Mouse (Mus musculus): ENCODE data around the gene Defb29. TPM values are rescaled to one million over a fixed set of nuclear protein-coding genes. Genes with fewer than 3 reads are reported as not detected.

The Defb29 gene
- polyA plus RNA-seq, 1 experiment from 2014 or later: not detected

- Histone ChIP-seq H3K4me3 (ENCODE audit: low read depth, low read length) (no peak overlapping the region), H3K4me2 (ENCODE audit: low read depth, severe bottlenecking) (no peak overlapping the region), H3K27ac (replicated peaks; ENCODE audit: low read depth, low read length) (no peak overlapping the region), H3K9me3 (ENCODE audit: control insufficient read depth, low read length) (no peaks in the 10 kb centered on the region), H3K27me3 (ENCODE audit: control insufficient read depth, insufficient read depth, low read length) (no peaks in the 10 kb centered on the region), H3K4me1 (ENCODE audit: control insufficient read depth, insufficient read depth, low read length) (no peaks in the 10 kb centered on the region), H3K36me3 (ENCODE audit: control insufficient read depth, insufficient read depth, low read length) (no peaks in the 10 kb centered on the region), H3K9ac (ENCODE audit: low read length) (no peak overlapping the region)
- DNase-seq (ENCODE audit: low spot score): no peak
- no peak for ATAC-seq (ENCODE audit: insufficient number of reproducible peaks, low FRiP score, low TSS enrichment, low read depth)
- whole genome bisulfite sequencing: 86% methylated on average over 9 of the region's 9 CpGs
Measured at GRCm38 (mm10) chr2:152541979-152542378, 2.1 kb upstream of the Defb29 start.

GRCm38 (mm10) chr2:152517981-152518380, 21.9 kb downstream of the Defb29 start, which contains the start of gene Defb28:
TSS of gene Defb28 (plus strand) at chr2:152518255.
- Histone ChIP-seq H3K27me3 (ENCODE audit: control insufficient read depth, insufficient read depth, low read length) (no peaks in the 10 kb centered on the region), H3K4me1 (ENCODE audit: control insufficient read depth, insufficient read depth, low read length) (no peaks in the 10 kb centered on the region), H3K27ac (replicated peaks; ENCODE audit: low read depth, low read length) (no peak within 1 kb of the TSS), H3K4me2 (ENCODE audit: low read depth, severe bottlenecking) (no peak within 1 kb of the TSS), H3K36me3 (ENCODE audit: control insufficient read depth, insufficient read depth, low read length) (no peaks in the 10 kb centered on the region), H3K4me3 (ENCODE audit: low read depth, low read length) (no peak within 1 kb of the TSS), H3K9ac (ENCODE audit: low read length) (no peak within 1 kb of the TSS), H3K9me3 (ENCODE audit: control insufficient read depth, low read length) (no peaks in the 10 kb centered on the region)
- ATAC-seq (ENCODE audit: insufficient number of reproducible peaks, low FRiP score, low TSS enrichment, low read depth): no peak
- whole genome bisulfite sequencing: 78% methylated on average over 4 of the region's 4 CpGs
- DNase-seq (ENCODE audit: low spot score): no peak

GRCm38 (mm10) chr2:152516084-152516483, 23.8 kb downstream of the Defb29 start:
- no peak for DNase-seq (ENCODE audit: low spot score)
- Histone ChIP-seq H3K4me1 (ENCODE audit: control insufficient read depth, insufficient read depth, low read length) (no peaks in the 10 kb centered on the region), H3K9ac (ENCODE audit: low read length) (no peak overlapping the region), H3K9me3 (ENCODE audit: control insufficient read depth, low read length) (no peaks in the 10 kb centered on the region), H3K4me3 (ENCODE audit: low read depth, low read length) (no peak overlapping the region), H3K27ac (replicated peaks; ENCODE audit: low read depth, low read length) (no peak overlapping the region), H3K36me3 (ENCODE audit: control insufficient read depth, insufficient read depth, low read length) (no peaks in the 10 kb centered on the region), H3K4me2 (ENCODE audit: low read depth, severe bottlenecking) (no peak overlapping the region), H3K27me3 (ENCODE audit: control insufficient read depth, insufficient read depth, low read length) (no peaks in the 10 kb centered on the region)
- ATAC-seq (ENCODE audit: insufficient number of reproducible peaks, low FRiP score, low TSS enrichment, low read depth): no peak
- WGBS: 83% methylated on average over 4 of the region's 4 CpGs

GRCm38 (mm10) chr2:152511592-152511991, 28.3 kb downstream of the Defb29 start, which contains the start of gene Defb26:
TSS of gene Defb26 (minus strand) at chr2:152511692.
- Histone ChIP-seq H3K9me3 (ENCODE audit: control insufficient read depth, low read length) (no peaks in the 10 kb centered on the region), H3K36me3 (ENCODE audit: control insufficient read depth, insufficient read depth, low read length) (no peaks in the 10 kb centered on the region), H3K4me1 (ENCODE audit: control insufficient read depth, insufficient read depth, low read length) (no peaks in the 10 kb centered on the region), H3K9ac (ENCODE audit: low read length) (no peak within 1 kb of the TSS), H3K27me3 (ENCODE audit: control insufficient read depth, insufficient read depth, low read length) (no peaks in the 10 kb centered on the region), H3K4me2 (ENCODE audit: low read depth, severe bottlenecking) (no peak within 1 kb of the TSS), H3K27ac (replicated peaks; ENCODE audit: low read depth, low read length) (no peak within 1 kb of the TSS), H3K4me3 (ENCODE audit: low read depth, low read length) (no peak within 1 kb of the TSS)
- 91% methylated on average over 1 of the region's 1 CpGs for WGBS
- no peak for DNase-seq (ENCODE audit: low spot score)
- no peak for ATAC-seq (ENCODE audit: insufficient number of reproducible peaks, low FRiP score, low TSS enrichment, low read depth)

GRCm38 (mm10) chr2:152503950-152504349, 35.9 kb downstream of the Defb29 start:
- Histone ChIP-seq H3K36me3 (ENCODE audit: control insufficient read depth, insufficient read depth, low read length) (no peaks in the 10 kb centered on the region), H3K4me3 (ENCODE audit: low read depth, low read length) (no peak overlapping the region), H3K9me3 (ENCODE audit: control insufficient read depth, low read length) (no peaks in the 10 kb centered on the region), H3K4me1 (ENCODE audit: control insufficient read depth, insufficient read depth, low read length) (no peaks in the 10 kb centered on the region), H3K27me3 (ENCODE audit: control insufficient read depth, insufficient read depth, low read length) (no peaks in the 10 kb centered on the region), H3K9ac (ENCODE audit: low read length) (no peak overlapping the region), H3K27ac (replicated peaks; ENCODE audit: low read depth, low read length) (no peak overlapping the region), H3K4me2 (ENCODE audit: low read depth, severe bottlenecking) (no peak overlapping the region)
- WGBS: 78% methylated on average over 2 of the region's 2 CpGs
- DNase-seq (ENCODE audit: low spot score): no peak
- ATAC-seq (ENCODE audit: insufficient number of reproducible peaks, low FRiP score, low TSS enrichment, low read depth): no peak

- no peaks in the 10 kb centered on the region for H3K9me3 ChIP-seq (ENCODE audit: control insufficient read depth, low read length)
- ATAC-seq (ENCODE audit: insufficient number of reproducible peaks, low FRiP score, low TSS enrichment, low read depth) (no peak), DNase-seq (ENCODE audit: low spot score) (no peak)
- WGBS: 78% methylated on average over 6 of the region's 6 CpGs
- H3K4me2 ChIP-seq (ENCODE audit: low read depth, severe bottlenecking): no peak overlapping the region
- H3K27me3 ChIP-seq (ENCODE audit: control insufficient read depth, insufficient read depth, low read length): no peaks in the 10 kb centered on the region
- H3K4me3 ChIP-seq (ENCODE audit: low read depth, low read length): no peak overlapping the region
- no peaks in the 10 kb centered on the region for H3K36me3 ChIP-seq (ENCODE audit: control insufficient read depth, insufficient read depth, low read length)
- no peak overlapping the region for H3K27ac ChIP-seq (replicated peaks; ENCODE audit: low read depth, low read length)
- no peak overlapping the region for H3K9ac ChIP-seq (ENCODE audit: low read length)
- no peaks in the 10 kb centered on the region for H3K4me1 ChIP-seq (ENCODE audit: control insufficient read depth, insufficient read depth, low read length)
Measured at GRCm38 (mm10) chr2:152500863-152501229, 39.1 kb downstream of the Defb29 start.

GRCm38 (mm10) chr2:152500204-152500862, 39.6 kb downstream of the Defb29 start:
- Histone ChIP-seq H3K4me1 (ENCODE audit: control insufficient read depth, insufficient read depth, low read length) (no peaks in the 10 kb centered on the region), H3K9ac (ENCODE audit: low read length) (no peak overlapping the region), H3K27me3 (ENCODE audit: control insufficient read depth, insufficient read depth, low read length) (no peaks in the 10 kb centered on the region), H3K27ac (replicated peaks; ENCODE audit: low read depth, low read length) (no peak overlapping the region), H3K9me3 (ENCODE audit: control insufficient read depth, low read length) (no peaks in the 10 kb centered on the region), H3K4me2 (ENCODE audit: low read depth, severe bottlenecking) (no peak overlapping the region), H3K4me3 (ENCODE audit: low read depth, low read length) (no peak overlapping the region), H3K36me3 (ENCODE audit: control insufficient read depth, insufficient read depth, low read length) (no peaks in the 10 kb centered on the region)
- no peak for DNase-seq (ENCODE audit: low spot score)
- 74% methylated on average over 7 of the region's 7 CpGs for WGBS
- ATAC-seq (ENCODE audit: insufficient number of reproducible peaks, low FRiP score, low TSS enrichment, low read depth): no peak

- no peak for ATAC-seq (ENCODE audit: insufficient number of reproducible peaks, low FRiP score, low TSS enrichment, low read depth)
- Histone ChIP-seq H3K9me3 (ENCODE audit: control insufficient read depth, low read length) (no peaks in the 10 kb centered on the region), H3K9ac (ENCODE audit: low read length) (no peak overlapping the region), H3K4me2 (ENCODE audit: low read depth, severe bottlenecking) (no peak overlapping the region), H3K36me3 (ENCODE audit: control insufficient read depth, insufficient read depth, low read length) (no peaks in the 10 kb centered on the region), H3K27me3 (ENCODE audit: control insufficient read depth, insufficient read depth, low read length) (no peaks in the 10 kb centered on the region), H3K4me3 (ENCODE audit: low read depth, low read length) (no peak overlapping the region), H3K27ac (replicated peaks; ENCODE audit: low read depth, low read length) (no peak overlapping the region), H3K4me1 (ENCODE audit: control insufficient read depth, insufficient read depth, low read length) (no peaks in the 10 kb centered on the region)
- no peak for DNase-seq (ENCODE audit: low spot score)
- 73% methylated on average over 6 of the region's 6 CpGs for WGBS
Measured at GRCm38 (mm10) chr2:152498020-152498419, 41.9 kb downstream of the Defb29 start.

DNA sequence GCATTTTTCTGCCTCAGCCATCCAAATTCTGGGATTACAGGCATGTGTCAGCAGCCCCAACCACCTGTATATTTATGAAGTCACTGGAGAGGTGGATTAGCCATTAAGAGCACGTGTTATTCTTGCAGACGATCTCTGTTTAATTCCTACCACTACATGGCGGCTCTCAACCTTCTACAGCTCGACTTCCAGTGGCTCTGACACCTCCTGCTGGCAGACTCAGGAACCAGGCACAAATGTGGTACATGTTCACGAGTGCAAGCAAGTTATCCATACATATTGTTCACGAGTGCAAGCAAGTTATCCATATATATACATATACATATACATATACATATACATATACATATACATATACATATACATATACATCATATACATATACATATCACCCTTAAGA, 46.7 kb downstream of the Defb29 start:
- no peak overlapping the region for H3K4me2 ChIP-seq (ENCODE audit: low read depth, severe bottlenecking)
- H3K4me1 ChIP-seq (ENCODE audit: control insufficient read depth, insufficient read depth, low read length): no peaks in the 10 kb centered on the region
- H3K9ac ChIP-seq (ENCODE audit: low read length): no peak overlapping the region
- WGBS: 72% methylated on average over 6 of the region's 6 CpGs
- no peak for ATAC-seq (ENCODE audit: insufficient number of reproducible peaks, low FRiP score, low TSS enrichment, low read depth)
- H3K4me3 ChIP-seq (ENCODE audit: low read depth, low read length): no peak overlapping the region
- no peaks in the 10 kb centered on the region for H3K27me3 ChIP-seq (ENCODE audit: control insufficient read depth, insufficient read depth, low read length)
- no peak for DNase-seq (ENCODE audit: low spot score)
- no peaks in the 10 kb centered on the region for H3K36me3 ChIP-seq (ENCODE audit: control insufficient read depth, insufficient read depth, low read length)
- H3K27ac ChIP-seq (replicated peaks; ENCODE audit: low read depth, low read length): no peak overlapping the region
- H3K9me3 ChIP-seq (ENCODE audit: control insufficient read depth, low read length): no peaks in the 10 kb centered on the region
